Mouse (Mus musculus) embryonic facial prominence, embryonic 14.5 days (tissue): Measurements from ENCODE around the gene Rhbdf2. TPM values are rescaled to one million over a fixed set of nuclear protein-coding genes. Genes with fewer than 3 reads are reported as not detected.
A peak's percentile ranks its signal among the peaks of the same experiment; 100 is the strongest.

ENCODE experiments used
- ATAC-seq: fragments of 200-750 bp; cut with Nextera tagmentation; 2 replicates; pipeline ENCODE4 v1.8.0; 2017; ENCODE audit warnings: low read depth, moderate number of reproducible peaks, moderate TSS enrichment
- DNase-seq: peaks from one replicate; pipeline ENCODE4 v3.0.0-alpha.2; 2015; ENCODE audit warnings: low spot score
- H3K27ac ChIP-seq: fragments of 300-500 bp; sonication (generic); replicated peaks from 2 replicates; pipeline ENCODE4 v1.5.1; 2014; ENCODE audit warnings: low read depth, mild to moderate bottlenecking, low read length, moderate library complexity
- H3K27me3 ChIP-seq: fragments of 300-500 bp; sonication (generic); replicated peaks from 2 replicates; pipeline ENCODE4 v1.6.1; 2014; ENCODE audit warnings: low read length; ENCODE audit not compliant: control insufficient read depth, insufficient read depth
- H3K36me3 ChIP-seq: fragments of 300-500 bp; sonication (generic); 2 replicates; pipeline ENCODE4 v1.6.1; 2014; ENCODE audit warnings: low read length, mixed read lengths; ENCODE audit not compliant: control insufficient read depth, insufficient read depth
- H3K4me1 ChIP-seq: fragments of 300-500 bp; sonication (generic); 2 replicates; pipeline ENCODE4 v1.6.1; 2014; ENCODE audit warnings: antibody characterized with exemption, low read length; ENCODE audit not compliant: control insufficient read depth, insufficient read depth
- H3K4me2 ChIP-seq: fragments of 300-500 bp; sonication (generic); 2 replicates; pipeline ENCODE4 v1.6.1; 2014; ENCODE audit warnings: low read depth, mild to moderate bottlenecking, low read length, moderate library complexity, mixed read lengths
- H3K4me3 ChIP-seq: fragments of 300-500 bp; sonication (generic); 2 replicates; pipeline ENCODE4 v1.5.1; 2014; ENCODE audit warnings: low read depth, mild to moderate bottlenecking, low read length
- H3K9ac ChIP-seq: fragments of 300-500 bp; sonication (generic); 2 replicates; pipeline ENCODE4 v1.6.1; 2014; ENCODE audit warnings: low read depth, mild to moderate bottlenecking, low read length, moderate library complexity, mixed read lengths
- H3K9me3 ChIP-seq: fragments of 300-500 bp; sonication (generic); 2 replicates; pipeline ENCODE4 v1.6.1; 2016; ENCODE audit warnings: low read length; ENCODE audit not compliant: control insufficient read depth
- WGBS: fragments of 180-500 bp; shearing (Covaris S2); extraction: QIAGEN DNeasy Blood & Tissue Kit; methylation state at CpG from one replicate; pipeline ENCODE4 v1.1.7; 2014; 5-methylcytosine and 5-hydroxymethylcytosine counted together
- polyA plus RNA-seq: library from polyadenylated mRNA; unstranded; fragments of >200 nt; fragmentation: Nextera tagmentation; extraction: Ambion mirVana; gene quantifications from 2 replicates; pipeline ENCODE4 v1.2.1, GENCODE M21; 2014

The Rhbdf2 gene
- polyA plus RNA-seq, 1 experiment from 2014 or later: 3.6 TPM

DNA sequence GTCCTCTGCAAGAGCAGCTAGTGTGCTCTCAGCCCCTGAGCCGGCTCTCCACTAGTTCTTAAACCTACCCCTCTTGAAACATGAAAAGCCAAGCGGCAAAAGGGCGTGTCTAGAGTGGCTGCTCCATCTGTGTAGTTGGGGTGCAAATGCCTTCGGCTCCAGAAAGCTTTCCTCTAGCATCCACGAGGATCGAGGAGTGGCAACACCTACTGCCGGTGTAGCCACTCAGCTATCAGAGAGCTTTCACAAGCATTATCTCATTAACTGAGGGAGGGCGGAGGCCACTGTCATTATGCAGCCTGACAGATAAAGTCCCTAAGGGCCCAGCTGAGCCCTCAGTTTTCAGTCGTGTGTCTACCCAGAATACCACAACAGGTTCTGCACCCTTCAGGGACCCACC, 6.7 kb downstream of the Rhbdf2 start:
- H3K4me1 ChIP-seq: peaks cover 24% of the 10 kb centered on the region

DNA sequence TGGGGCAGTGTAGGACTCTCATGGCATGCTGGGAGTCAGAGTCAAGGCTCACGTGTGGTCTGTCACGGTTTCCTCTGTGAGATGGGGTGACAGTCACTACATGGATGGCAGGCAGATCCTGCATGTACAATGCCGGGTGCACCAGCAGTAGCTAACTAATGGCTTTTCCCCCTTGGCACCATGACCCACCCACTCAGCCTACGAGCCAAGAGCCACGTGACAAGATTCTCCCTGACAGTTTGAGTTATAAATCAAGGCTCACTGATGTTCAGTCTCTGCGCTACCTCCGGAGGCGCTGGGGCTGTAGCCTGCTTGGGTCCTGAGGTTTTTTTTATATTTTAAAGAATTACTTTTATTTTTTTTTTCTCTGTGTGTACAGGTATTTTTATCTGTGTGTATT, 7.3 kb downstream of the Rhbdf2 start:
- peaks cover 3% of the 10 kb centered on the region; the same call in 1 of the 2 replicates for H3K27me3 ChIP-seq
- H3K9ac ChIP-seq: no peak overlapping the region
- H3K4me1 ChIP-seq: peaks cover 22% of the 10 kb centered on the region
- H3K9me3 ChIP-seq: no peaks in the 10 kb centered on the region
- H3K4me3 ChIP-seq: no peak overlapping the region
- DNase-seq: no peak
- no peaks in the 10 kb centered on the region for H3K36me3 ChIP-seq
- WGBS: 71% methylated on average over 8 of the region's 8 CpGs
- H3K27ac ChIP-seq: no peak overlapping the region
- no peak overlapping the region for H3K4me2 ChIP-seq
- ATAC-seq: no peak

More for the DNA sequence above, 6.7 kb downstream of the Rhbdf2 start:
- ATAC-seq (no peak), DNase-seq (peak; percentile 48)
- H3K27ac ChIP-seq: no peak overlapping the region
- no peaks in the 10 kb centered on the region for H3K9me3 ChIP-seq
- H3K27me3 ChIP-seq: peaks cover 3% of the 10 kb centered on the region; the same call in 1 of the 2 replicates
- WGBS: 32% methylated on average over 8 of the region's 9 CpGs
- H3K4me3 ChIP-seq: no peak overlapping the region
- H3K4me2 ChIP-seq: no peak overlapping the region
- H3K36me3 ChIP-seq: no peaks in the 10 kb centered on the region
- no peak overlapping the region for H3K9ac ChIP-seq

DNA sequence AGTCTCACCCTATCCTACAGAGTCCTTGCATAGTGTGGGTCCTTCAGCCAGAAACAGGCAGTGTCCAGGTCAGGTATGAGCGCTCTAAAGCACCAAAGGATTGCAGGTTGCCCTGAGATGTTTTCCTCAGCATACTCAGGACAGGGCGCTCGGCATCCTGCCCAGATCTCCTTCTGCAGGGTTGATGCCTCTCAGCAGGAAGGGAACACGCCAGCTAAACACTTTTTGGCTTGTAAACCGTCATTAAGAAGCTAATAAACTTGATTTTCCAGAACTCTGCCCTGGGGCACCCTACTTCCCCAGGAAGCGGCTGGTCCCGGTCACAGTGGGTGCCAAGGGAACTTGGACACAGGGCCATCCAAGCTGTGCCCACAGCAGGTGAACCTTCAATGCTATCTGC, 7.7 kb downstream of the Rhbdf2 start:
- no peaks in the 10 kb centered on the region for H3K9me3 ChIP-seq
- H3K4me1 ChIP-seq: peaks cover 19% of the 10 kb centered on the region
- H3K27me3 ChIP-seq: 0 out of 2 replicates have a peak, but pooled peaks cover 3% of the 10 kb centered on the region
- H3K4me3 ChIP-seq: no peak overlapping the region
- H3K27ac ChIP-seq: no peak overlapping the region
- 74% methylated on average over 7 of the region's 7 CpGs for WGBS
- DNase-seq (no peak), ATAC-seq (no peak)
- no peaks in the 10 kb centered on the region for H3K36me3 ChIP-seq
- H3K4me2 ChIP-seq: no peak overlapping the region
- H3K9ac ChIP-seq: no peak overlapping the region

DNA sequence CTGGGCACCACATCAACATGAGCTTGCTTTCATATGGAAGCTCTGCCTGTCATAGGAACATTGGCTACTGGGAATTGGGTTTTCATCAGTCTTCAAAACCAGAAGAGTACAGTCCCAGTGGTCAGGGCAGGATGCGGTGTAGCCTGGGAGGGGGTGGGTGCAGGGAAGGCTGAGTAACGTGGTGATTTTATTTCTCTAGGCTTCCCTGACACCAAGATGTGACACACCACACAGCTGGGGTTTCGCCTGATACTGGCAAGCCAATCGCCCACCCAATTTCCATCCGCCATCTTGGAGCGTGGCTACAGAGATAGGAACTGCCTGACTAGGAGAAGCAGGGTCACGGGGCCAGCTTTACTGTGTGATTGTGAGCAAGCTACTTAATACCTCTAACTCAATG, 8.2 kb downstream of the Rhbdf2 start:
- no peaks in the 10 kb centered on the region for H3K9me3 ChIP-seq
- DNase-seq: no peak
- no peak overlapping the region for H3K4me3 ChIP-seq
- WGBS: 85% methylated on average over 7 of the region's 7 CpGs
- peaks cover 19% of the 10 kb centered on the region for H3K4me1 ChIP-seq
- H3K9ac ChIP-seq: no peak overlapping the region
- no peak overlapping the region for H3K27ac ChIP-seq
- 0 out of 2 replicates have a peak, but pooled peaks cover 3% of the 10 kb centered on the region for H3K27me3 ChIP-seq
- no peak for ATAC-seq
- H3K4me2 ChIP-seq: no peak overlapping the region
- no peaks in the 10 kb centered on the region for H3K36me3 ChIP-seq

DNA sequence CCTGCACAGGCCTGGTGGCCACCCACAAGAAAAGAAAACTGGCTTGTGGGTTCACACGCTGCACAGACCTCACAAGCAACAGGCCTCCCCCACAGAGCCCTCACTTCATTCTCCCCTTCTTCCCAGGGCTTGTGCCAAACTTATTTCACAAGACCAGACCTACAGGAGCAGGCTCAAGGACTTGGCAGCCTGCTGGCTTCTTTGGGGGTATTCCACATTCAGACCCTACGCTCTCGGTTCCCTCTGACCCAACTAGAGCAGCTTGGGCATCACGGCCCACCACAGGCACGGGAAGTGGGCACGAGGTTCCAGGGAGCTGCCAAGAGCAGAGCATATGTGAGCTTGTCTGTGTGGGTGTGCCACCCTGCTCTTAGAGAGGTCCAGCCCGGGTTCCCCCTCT, 9.2 kb downstream of the Rhbdf2 start:
- DNase-seq: peak; percentile 19
- Histone ChIP-seq H3K4me1 (peaks cover 14% of the 10 kb centered on the region), H3K4me3 (no peak overlapping the region), H3K27ac (no peak overlapping the region), H3K9me3 (no peaks in the 10 kb centered on the region), H3K27me3 (no peaks in the 10 kb centered on the region), H3K4me2 (no peak overlapping the region), H3K36me3 (no peaks in the 10 kb centered on the region), H3K9ac (no peak overlapping the region)
- WGBS: 87% methylated on average over 7 of the region's 7 CpGs
- no peak for ATAC-seq

DNA sequence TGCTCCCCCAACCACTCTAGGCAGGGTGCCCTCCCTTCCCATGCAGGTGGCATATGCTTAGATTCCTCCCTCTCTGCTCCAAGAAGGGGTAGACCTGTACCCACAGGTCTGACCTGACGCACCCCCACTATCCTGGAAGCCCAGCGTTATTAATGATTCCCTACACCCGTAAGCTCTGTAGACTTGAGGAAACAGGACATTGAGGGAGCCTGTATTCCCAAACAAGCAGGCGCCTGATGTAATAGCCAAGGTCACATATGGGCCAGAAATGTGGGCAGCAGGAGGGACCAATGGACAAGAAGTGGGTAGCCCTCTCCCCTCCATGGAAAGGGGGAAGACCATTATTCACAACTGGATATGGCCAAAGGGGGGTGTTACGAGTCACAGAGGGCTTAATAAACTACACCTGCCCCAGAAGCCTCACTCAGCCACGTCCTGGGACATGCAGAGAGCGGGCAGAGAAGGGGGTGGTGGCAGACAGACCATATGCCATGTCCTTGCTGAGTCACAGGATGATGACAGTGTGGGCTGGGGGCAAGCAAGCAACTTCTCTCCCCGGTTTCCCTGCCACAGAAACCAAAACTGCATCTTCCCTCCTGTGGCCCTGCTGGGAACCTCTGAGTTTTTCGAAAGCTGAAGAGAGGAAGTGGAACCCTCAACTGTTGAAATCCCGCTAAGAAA, 10.2 kb downstream of the Rhbdf2 start:
- Histone ChIP-seq H3K4me3 (no peak overlapping the region), H3K4me1 (peaks cover 11% of the 10 kb centered on the region), H3K9me3 (no peaks in the 10 kb centered on the region), H3K27ac (peak overlapping the region; percentile 4; the same call in 1 of the 2 replicates), H3K9ac (no peak overlapping the region), H3K36me3 (no peaks in the 10 kb centered on the region), H3K4me2 (no peak overlapping the region), H3K27me3 (no peaks in the 10 kb centered on the region)
- DNase-seq (no peak), ATAC-seq (no peak)
- whole genome bisulfite sequencing: 68% methylated on average over 10 of the region's 10 CpGs

DNA sequence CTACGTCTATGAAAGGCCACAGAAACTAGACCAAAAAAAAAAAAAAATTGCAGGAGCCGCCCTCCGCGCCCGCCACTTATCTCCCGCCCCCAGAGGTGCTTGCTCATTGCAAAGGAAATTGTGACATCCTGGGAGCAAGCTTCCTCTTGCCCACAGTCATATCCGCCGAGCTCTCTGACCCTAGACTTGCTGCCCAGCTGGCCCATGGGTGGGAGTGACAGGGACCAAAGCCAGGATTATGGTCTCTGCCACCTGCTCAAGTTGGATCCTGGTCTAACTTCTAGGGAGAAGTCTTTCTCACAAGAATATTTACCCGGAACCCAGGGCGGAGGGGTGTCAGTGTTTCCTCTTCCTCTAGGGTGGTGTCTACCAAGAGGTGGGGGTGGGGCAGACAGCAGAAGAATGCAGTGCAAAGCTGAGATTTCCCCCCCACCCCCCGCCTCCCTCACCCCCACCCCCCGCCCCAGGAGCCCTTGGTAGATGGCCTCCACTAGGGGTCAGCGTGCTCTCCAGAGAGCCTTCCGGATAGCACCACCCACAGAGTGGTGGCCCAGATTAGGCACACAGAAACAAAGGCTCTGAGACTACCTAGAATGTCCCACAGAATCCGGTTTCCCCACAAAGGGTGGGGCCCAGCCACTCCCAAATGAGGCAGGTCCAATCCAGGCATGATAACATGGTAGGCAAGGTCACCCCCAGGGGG, 10.9 kb downstream of the Rhbdf2 start:
- no peaks in the 10 kb centered on the region for H3K9me3 ChIP-seq
- H3K27me3 ChIP-seq: no peaks in the 10 kb centered on the region
- H3K4me1 ChIP-seq: peaks cover 4% of the 10 kb centered on the region; the same call in 1 of the 2 replicates
- peak; percentile 45 for DNase-seq
- H3K27ac ChIP-seq: peak overlapping the region; percentile 4
- H3K9ac ChIP-seq: no peak overlapping the region
- H3K4me2 ChIP-seq: no peak overlapping the region
- WGBS: 58% methylated on average over 12 of the region's 15 CpGs
- H3K4me3 ChIP-seq: no peak overlapping the region
- no peak for ATAC-seq
- H3K36me3 ChIP-seq: no peaks in the 10 kb centered on the region

DNA sequence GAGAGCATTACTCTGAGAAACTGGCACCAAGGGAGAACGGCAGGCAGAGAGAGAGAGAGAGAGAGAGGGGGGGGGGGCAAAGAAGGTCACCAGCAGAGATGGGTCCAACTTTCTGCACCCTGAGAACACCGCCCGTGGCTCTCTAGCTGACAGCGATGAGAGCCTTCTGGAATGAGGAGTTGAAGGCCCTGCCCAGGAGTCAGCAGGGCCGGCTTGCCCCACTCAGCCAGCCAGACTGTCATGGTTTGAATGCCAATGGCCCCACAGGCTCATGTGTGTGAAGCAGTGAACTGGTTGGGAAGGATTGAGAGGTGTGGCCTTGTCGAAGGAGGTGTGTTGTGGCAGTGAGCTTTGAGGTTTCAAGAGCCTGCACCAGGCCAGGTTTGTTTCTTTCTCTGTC, 13.6 kb downstream of the Rhbdf2 start:
- Histone ChIP-seq H3K4me2 (no peak overlapping the region), H3K4me1 (no peaks in the 10 kb centered on the region), H3K27me3 (no peaks in the 10 kb centered on the region), H3K4me3 (no peak overlapping the region), H3K9me3 (no peaks in the 10 kb centered on the region), H3K9ac (no peak overlapping the region), H3K27ac (no peak overlapping the region), H3K36me3 (no peaks in the 10 kb centered on the region)
- whole genome bisulfite sequencing: 88% methylated on average over 6 of the region's 6 CpGs
- DNase-seq (no peak), ATAC-seq (no peak)
